Mouse (Mus musculus): ENCODE data around the gene Smc3. TPM values are rescaled to one million over a fixed set of nuclear protein-coding genes. Genes with fewer than 3 reads are reported as not detected.
"Not testable (repeated sequence)": the region's sequence is repeated elsewhere in the genome, so short reads cannot be mapped to it uniquely, and the experiment has no call there.

Gene Smc3
- polyA plus RNA-seq, 1 experiment from 2014 or later, result 73.3 TPM

DNA sequence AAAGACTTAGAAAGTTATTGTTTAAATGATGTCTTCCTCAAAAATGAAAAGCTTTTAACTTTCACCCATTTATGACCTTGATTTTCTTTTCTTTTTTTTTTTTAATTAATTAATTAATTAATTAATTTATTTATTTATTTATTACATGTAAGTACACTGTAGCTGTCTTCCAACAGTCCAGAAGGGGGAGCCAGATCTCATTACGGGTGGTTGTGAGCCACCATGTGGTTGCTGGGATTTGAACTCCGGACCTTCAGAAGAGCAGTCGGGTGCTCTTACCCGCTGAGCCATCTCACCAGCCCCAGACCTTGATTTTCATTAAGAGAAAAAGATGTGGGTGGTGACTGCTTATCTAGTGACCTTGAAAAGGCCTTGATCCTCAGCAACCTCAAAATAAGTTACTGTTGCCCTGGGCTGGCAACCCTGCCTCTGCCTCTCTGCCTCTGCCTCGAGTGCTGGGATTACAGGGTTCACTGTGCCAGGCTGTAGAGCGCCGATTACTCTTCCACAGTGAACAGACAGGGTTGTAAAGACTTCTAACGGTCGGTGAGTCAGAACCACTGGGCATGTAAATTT lies 43.9 kb downstream of the Smc3 start:
- H3K27me3 ChIP-seq, result no peaks in the 10 kb centered on the region
- peaks cover 69% of the 10 kb centered on the region for H3K36me3 ChIP-seq
- no peaks in the 10 kb centered on the region for H3K9me3 ChIP-seq
- H3K4me3 ChIP-seq, result no peak overlapping the region
- peaks cover 6% of the 10 kb centered on the region for H3K4me1 ChIP-seq
- H3K9ac ChIP-seq (replicated peaks), result no peak overlapping the region
- no peak for ATAC-seq (replicated peaks)
- H3K4me2 ChIP-seq (replicated peaks), result no peak overlapping the region
- WGBS, result 96% methylated on average over 9 of the region's 9 CpGs
- no peak overlapping the region for H3K27ac ChIP-seq (replicated peaks)

DNA sequence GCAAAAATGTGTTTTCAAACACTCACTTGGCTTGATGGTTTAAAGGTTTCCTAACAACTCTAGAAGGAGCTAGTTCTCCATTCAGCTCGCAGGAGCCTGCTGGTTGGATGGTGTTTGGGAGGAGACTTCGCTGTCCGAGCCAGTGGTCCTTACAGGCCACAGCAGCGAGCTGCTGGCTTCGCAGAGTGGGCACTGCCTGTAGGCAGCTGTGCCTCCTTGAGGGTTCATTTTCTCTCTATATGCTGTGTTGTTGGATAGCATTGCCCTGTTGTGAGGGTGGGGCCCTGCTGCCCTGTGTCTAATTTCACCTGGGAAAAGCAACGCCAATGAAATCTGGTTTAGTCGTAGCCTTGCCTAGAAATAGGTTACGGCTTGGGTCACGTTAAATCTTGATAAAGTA lies 47.1 kb downstream of the Smc3 start:
- Histone ChIP-seq H3K9me3 (no peaks in the 10 kb centered on the region), H3K9ac (replicated peaks) (no peak overlapping the region), H3K4me2 (replicated peaks) (no peak overlapping the region), H3K4me3 (no peak overlapping the region), H3K4me1 (peaks cover 6% of the 10 kb centered on the region), H3K27me3 (no peaks in the 10 kb centered on the region), H3K36me3 (peaks cover 41% of the 10 kb centered on the region), H3K27ac (replicated peaks) (no peak overlapping the region)
- 90% methylated on average over 9 of the region's 9 CpGs for WGBS
- no peak for ATAC-seq (replicated peaks)

- Histone ChIP-seq H3K27me3 (no peaks in the 10 kb centered on the region), H3K9me3 (no peaks in the 10 kb centered on the region), H3K4me3 (no peak overlapping the region), H3K27ac (replicated peaks) (no peak overlapping the region), H3K36me3 (peaks cover 38% of the 10 kb centered on the region), H3K4me1 (peaks cover 6% of the 10 kb centered on the region), H3K9ac (replicated peaks) (no peak overlapping the region), H3K4me2 (replicated peaks) (no peak overlapping the region)
- ATAC-seq (replicated peaks), result peak; percentile 35; the same call in 1 of the 2 replicates
- WGBS, result 51% methylated on average over 5 of the region's 5 CpGs
Observed at GRCm38 (mm10) chr19:53648056-53648455, 47.9 kb downstream of the Smc3 start.

DNA sequence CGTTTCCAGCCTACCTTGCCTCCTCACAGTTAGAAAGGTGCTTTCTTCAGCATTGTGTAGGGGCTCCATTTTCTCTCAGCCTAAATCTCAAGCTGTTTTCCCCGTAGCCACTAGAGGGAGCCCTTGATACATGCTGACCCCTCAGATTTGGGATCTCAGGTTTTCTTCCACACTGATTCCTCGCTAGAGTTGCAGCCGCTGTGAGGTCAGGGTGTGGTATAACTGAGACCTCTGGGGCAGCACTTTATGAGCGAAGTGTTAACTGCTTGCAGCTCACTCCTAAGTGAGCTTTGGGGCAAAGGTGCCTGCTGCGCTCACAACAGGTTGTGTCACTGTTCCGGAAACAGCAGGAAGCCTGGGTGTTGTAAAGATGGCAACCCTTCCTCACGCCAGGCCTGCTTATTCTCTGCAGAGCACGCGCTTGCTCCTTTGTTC lies 48.6 kb downstream of the Smc3 start:
- WGBS, result 34% methylated on average over 10 of the region's 10 CpGs
- H3K27ac ChIP-seq (replicated peaks), result peak overlapping the region; percentile 43; the same call in 1 of the 2 replicates
- H3K4me1 ChIP-seq, result peaks cover 7% of the 10 kb centered on the region
- H3K4me2 ChIP-seq (replicated peaks), result peak overlapping the region; percentile 14
- no peak overlapping the region for H3K9ac ChIP-seq (replicated peaks)
- no peaks in the 10 kb centered on the region for H3K27me3 ChIP-seq
- no peak overlapping the region for H3K4me3 ChIP-seq
- H3K36me3 ChIP-seq, result peaks cover 30% of the 10 kb centered on the region
- H3K9me3 ChIP-seq, result no peaks in the 10 kb centered on the region
- ATAC-seq (replicated peaks), result peak; percentile 58

- Histone ChIP-seq H3K27ac (replicated peaks) (peak overlapping the region; percentile 43; the same call in 1 of the 2 replicates), H3K9me3 (no peaks in the 10 kb centered on the region), H3K4me3 (no peak overlapping the region), H3K4me2 (replicated peaks) (no peak overlapping the region), H3K27me3 (no peaks in the 10 kb centered on the region), H3K4me1 (peaks cover 12% of the 10 kb centered on the region), H3K9ac (replicated peaks) (no peak overlapping the region), H3K36me3 (peaks cover 27% of the 10 kb centered on the region)
- 73% methylated on average over 6 of the region's 6 CpGs for WGBS
- 0 out of 2 replicates have a peak, but pooled peaks have one; percentile 15 for ATAC-seq (replicated peaks)
Observed at GRCm38 (mm10) chr19:53649361-53649760, 49.2 kb downstream of the Smc3 start.

- Histone ChIP-seq H3K9me3 (no peaks in the 10 kb centered on the region), H3K9ac (replicated peaks) (no peak overlapping the region), H3K4me3 (no peak overlapping the region), H3K27ac (replicated peaks) (no peak overlapping the region), H3K27me3 (no peaks in the 10 kb centered on the region), H3K36me3 (peaks cover 24% of the 10 kb centered on the region), H3K4me1 (peaks cover 12% of the 10 kb centered on the region), H3K4me2 (replicated peaks) (no peak overlapping the region)
- WGBS, result 77% methylated on average over 5 of the region's 5 CpGs
- no peak for ATAC-seq (replicated peaks)
Observed at GRCm38 (mm10) chr19:53649802-53650201, 49.6 kb downstream of the Smc3 start.

- 85% methylated on average over 7 of the region's 7 CpGs for WGBS
- no peak overlapping the region for H3K27ac ChIP-seq (replicated peaks)
Observed at GRCm38 (mm10) chr19:53650921-53651320, 50.7 kb downstream of the Smc3 start.

GRCm38 (mm10) chr19:53652267-53652666 lies 52.1 kb downstream of the Smc3 start:
- Histone ChIP-seq H3K4me2 (replicated peaks) (no peak overlapping the region), H3K9ac (replicated peaks) (no peak overlapping the region), H3K4me3 (no peak overlapping the region), H3K4me1 (peaks cover 12% of the 10 kb centered on the region), H3K27me3 (no peaks in the 10 kb centered on the region), H3K9me3 (no peaks in the 10 kb centered on the region), H3K27ac (replicated peaks) (no peak overlapping the region), H3K36me3 (peaks cover 3% of the 10 kb centered on the region; the same call in 1 of the 2 replicates)
- WGBS, result 67% methylated on average over 9 of the region's 9 CpGs
- ATAC-seq (replicated peaks), result no peak

More at GRCm38 (mm10) chr19:53650921-53651320, 50.7 kb downstream of the Smc3 start:
- no peak overlapping the region for H3K4me3 ChIP-seq
- no peak for ATAC-seq (replicated peaks)
- H3K4me1 ChIP-seq, result peaks cover 12% of the 10 kb centered on the region
- peaks cover 15% of the 10 kb centered on the region for H3K36me3 ChIP-seq
- no peaks in the 10 kb centered on the region for H3K9me3 ChIP-seq
- no peak overlapping the region for H3K9ac ChIP-seq (replicated peaks)
- H3K4me2 ChIP-seq (replicated peaks), result no peak overlapping the region
- no peaks in the 10 kb centered on the region for H3K27me3 ChIP-seq

GRCm38 (mm10) chr19:53653624-53654467 lies 53.6 kb downstream of the Smc3 start:
- Histone ChIP-seq H3K36me3 (no peaks in the 10 kb centered on the region), H3K4me3 (no peak overlapping the region), H3K27ac (replicated peaks) (no peak overlapping the region), H3K9me3 (no peaks in the 10 kb centered on the region), H3K27me3 (no peaks in the 10 kb centered on the region), H3K9ac (replicated peaks) (no peak overlapping the region), H3K4me2 (replicated peaks) (no peak overlapping the region), H3K4me1 (peaks cover 9% of the 10 kb centered on the region)
- 53% methylated on average over 20 of the region's 20 CpGs for WGBS
- peak; percentile 35 for ATAC-seq (replicated peaks)

DNA sequence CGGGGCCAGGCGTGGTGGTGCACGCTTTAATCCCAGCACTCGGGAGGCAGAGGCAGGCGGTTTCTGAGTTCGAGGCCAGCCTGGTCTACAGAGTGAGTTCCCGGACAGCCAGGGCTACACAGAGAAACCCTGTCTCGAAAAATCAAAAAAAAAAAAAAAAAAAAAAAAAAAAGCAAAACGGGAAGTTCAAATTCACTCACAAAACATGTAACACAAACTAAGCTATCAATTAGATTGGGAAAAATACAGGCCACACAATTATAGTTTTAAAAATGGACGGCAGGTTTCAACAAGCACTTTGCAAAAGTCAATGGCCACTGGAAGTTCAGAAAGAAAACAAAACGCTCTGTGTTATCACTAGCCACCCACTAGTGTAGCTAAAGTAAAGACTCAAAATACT lies 56.2 kb downstream of the Smc3 start:
- not testable (repeated sequence) for H3K4me3 ChIP-seq; H3K9me3 ChIP-seq; H3K4me1 ChIP-seq; H3K27ac ChIP-seq (replicated peaks); H3K36me3 ChIP-seq; H3K27me3 ChIP-seq; H3K9ac ChIP-seq (replicated peaks); H3K4me2 ChIP-seq (replicated peaks); ATAC-seq (replicated peaks)
- WGBS, result 94% methylated on average over 11 of the region's 11 CpGs

DNA sequence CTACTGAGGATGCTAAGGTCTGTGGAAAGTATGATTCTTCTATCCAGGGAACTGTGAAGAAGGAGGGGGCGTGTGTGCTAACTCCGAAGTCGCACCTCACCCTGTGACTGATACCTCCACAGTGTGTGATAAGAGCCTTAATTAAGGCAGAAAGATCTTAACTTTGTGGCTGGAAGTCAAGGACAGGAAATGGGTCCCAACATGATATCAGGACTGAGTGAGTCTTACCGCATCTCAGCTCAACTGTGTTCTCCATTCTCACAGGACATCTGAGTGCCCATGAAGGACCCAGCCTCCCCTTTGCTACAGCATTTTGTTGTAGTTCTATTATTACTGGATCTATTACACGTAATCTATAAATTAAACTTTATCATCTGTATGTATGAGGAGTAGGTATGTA lies 57.2 kb downstream of the Smc3 start:
- Histone ChIP-seq H3K9ac (replicated peaks) (no peak overlapping the region), H3K9me3 (no peaks in the 10 kb centered on the region), H3K27ac (replicated peaks) (no peak overlapping the region), H3K4me1 (peaks cover 6% of the 10 kb centered on the region; the same call in 1 of the 2 replicates), H3K4me2 (replicated peaks) (no peak overlapping the region), H3K36me3 (no peaks in the 10 kb centered on the region), H3K27me3 (no peaks in the 10 kb centered on the region), H3K4me3 (no peak overlapping the region)
- 85% methylated on average over 5 of the region's 5 CpGs for WGBS
- ATAC-seq (replicated peaks), result no peak

GRCm38 (mm10) chr19:53660722-53661420 lies 60.7 kb downstream of the Smc3 start:
- WGBS, result 89% methylated on average over 9 of the region's 9 CpGs
- Histone ChIP-seq H3K4me2 (replicated peaks) (no peak overlapping the region), H3K27ac (replicated peaks) (no peak overlapping the region), H3K9ac (replicated peaks) (no peak overlapping the region), H3K4me1 (no peaks in the 10 kb centered on the region), H3K4me3 (no peak overlapping the region), H3K36me3 (no peaks in the 10 kb centered on the region), H3K9me3 (no peaks in the 10 kb centered on the region), H3K27me3 (no peaks in the 10 kb centered on the region)
- ATAC-seq (replicated peaks), result no peak
